Mouse (Mus musculus) left cerebral cortex, adult 11 months (tissue): Measurements from ENCODE around the gene Josd2.

Experiments used
- DNase-seq: peaks from one replicate; pipeline ENCODE4 v3.0.0; 2022; ENCODE audit warnings: low spot score

Josd2 gene

DNA sequence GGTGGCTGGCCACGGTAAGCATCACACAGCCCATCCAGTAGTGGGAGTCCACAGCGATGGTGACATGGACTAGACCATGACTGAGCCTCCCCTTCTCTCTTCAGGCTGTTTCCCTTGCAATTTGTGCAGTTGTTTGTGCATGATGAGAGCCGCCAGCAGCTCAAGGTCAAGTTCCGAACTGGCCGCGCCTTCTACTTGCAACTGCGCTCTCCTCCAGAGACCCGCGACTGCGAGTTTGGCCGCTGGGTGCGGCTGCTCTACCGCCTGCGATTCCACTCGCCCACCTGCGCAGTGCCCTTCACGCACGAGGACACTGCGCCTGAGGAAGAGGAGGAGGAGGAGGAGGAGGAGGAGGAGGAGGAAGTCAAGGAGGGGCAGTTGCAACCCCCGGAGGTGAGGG, 32.3 kb downstream of the Josd2 start:
- DNase-seq, result no peak

GRCm38 (mm10) chr7:44501563-44502115, 33.9 kb downstream of the Josd2 start:
- DNase-seq, result no peak

- no peak for DNase-seq
These were observed 39.7 kb downstream of the Josd2 start for GRCm38 (mm10) chr7:44507491-44507890.

- no peak for DNase-seq
These were observed 51.6 kb downstream of the Josd2 start for GRCm38 (mm10) chr7:44519240-44519913.

DNA sequence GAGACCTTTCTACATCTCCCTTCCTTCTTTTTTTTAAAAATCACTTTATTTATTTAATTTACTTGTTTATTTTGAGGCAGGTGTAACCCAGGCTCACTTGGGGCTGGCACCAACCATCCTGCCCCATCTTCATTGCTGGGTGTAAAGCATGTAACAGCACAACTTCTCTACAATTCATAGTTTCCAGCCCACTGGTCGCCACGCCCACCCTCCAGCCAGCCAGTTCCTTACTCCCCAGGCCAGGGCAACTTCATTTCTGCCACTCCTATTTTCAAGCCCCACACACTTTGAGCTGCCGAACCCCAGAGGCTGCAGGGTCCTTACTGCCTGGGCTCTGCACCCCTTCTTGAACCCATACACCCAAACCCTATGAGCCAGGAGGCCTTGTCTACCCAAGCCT, 53.2 kb downstream of the Josd2 start:
- no peak for DNase-seq
